Mouse (Mus musculus) C2C12 (cell line): ENCODE results near the gene Sorcs2. TPM values are rescaled to one million over a fixed set of nuclear protein-coding genes. Genes with fewer than 3 reads are reported as not detected.
"Not testable (repeated sequence)": the region's sequence is repeated elsewhere in the genome, so short reads cannot be mapped to it uniquely, and the experiment has no call there.

ENCODE experiments used
- H3K27me3 ChIP-seq: one replicate; pipeline ENCODE4 v1.6.1; 2011; ENCODE audit not compliant: control insufficient read depth, insufficient read depth, insufficient read length
- H3K36me3 ChIP-seq: one replicate; pipeline ENCODE4 v1.6.1; 2011; ENCODE audit not compliant: control insufficient read depth, insufficient read depth
- H3K4me3 ChIP-seq: one replicate; pipeline ENCODE4 v1.5.1; 2011; ENCODE audit warnings: mild to moderate bottlenecking, control low read depth; ENCODE audit not compliant: poor library complexity, insufficient read depth, severe bottlenecking
- H3K79me2 ChIP-seq: one replicate; pipeline ENCODE4 v1.6.1; 2011; ENCODE audit not compliant: control insufficient read depth, insufficient read depth
- H3K79me3 ChIP-seq: one replicate; pipeline ENCODE4 v1.6.1; 2011; ENCODE audit warnings: low read depth, control low read depth
- H3ac ChIP-seq: one replicate; pipeline ENCODE3; 2011; ENCODE audit warnings: low read depth; ENCODE audit not compliant: control insufficient read depth, insufficient read length
- CEBPB ChIP-seq: IDR thresholded peaks from one replicate; pipeline ENCODE4 v1.6.1; 2011; ENCODE audit warnings: low read depth, mild to moderate bottlenecking, control low read depth, moderate library complexity
- CTCF ChIP-seq: IDR thresholded peaks from one replicate; pipeline ENCODE4 v1.5.1; 2011; ENCODE audit not compliant: control insufficient read depth, insufficient read depth, insufficient read length
- FOSL1 ChIP-seq: IDR thresholded peaks from one replicate; pipeline ENCODE4 v1.8.0; 2011; ENCODE audit warnings: mild to moderate bottlenecking, low read length; ENCODE audit not compliant: poor library complexity, insufficient read depth, severe bottlenecking
- MAX ChIP-seq: IDR thresholded peaks from one replicate; pipeline ENCODE4 v1.6.1; 2011; ENCODE audit warnings: mild to moderate bottlenecking, control low read depth
- MYOD1 ChIP-seq: IDR thresholded peaks from one replicate; pipeline ENCODE4 v1.6.1; 2011; ENCODE audit warnings: low read depth; ENCODE audit not compliant: control insufficient read depth, insufficient read length
- MYOG ChIP-seq: IDR thresholded peaks from one replicate; pipeline ENCODE4 v1.6.1; 2011; ENCODE audit not compliant: control insufficient read depth, insufficient read length; ENCODE audit errors: extremely low read depth
- USF1 ChIP-seq: IDR thresholded peaks from one replicate; pipeline ENCODE4 v1.6.1; 2011; ENCODE audit warnings: low read depth, mild to moderate bottlenecking, control low read depth, moderate library complexity
- polyA plus RNA-seq: library from polyadenylated mRNA; unstranded; fragments of >200 nt; fragmentation: generic; extraction: Trizol; gene quantifications from one replicate; pipeline ENCODE4 v1.2.1, GENCODE M21; 2012; ENCODE audit warnings: missing spikeins

Gene Sorcs2
- polyA plus RNA-seq, 1 experiment, result 67.7 TPM

DNA sequence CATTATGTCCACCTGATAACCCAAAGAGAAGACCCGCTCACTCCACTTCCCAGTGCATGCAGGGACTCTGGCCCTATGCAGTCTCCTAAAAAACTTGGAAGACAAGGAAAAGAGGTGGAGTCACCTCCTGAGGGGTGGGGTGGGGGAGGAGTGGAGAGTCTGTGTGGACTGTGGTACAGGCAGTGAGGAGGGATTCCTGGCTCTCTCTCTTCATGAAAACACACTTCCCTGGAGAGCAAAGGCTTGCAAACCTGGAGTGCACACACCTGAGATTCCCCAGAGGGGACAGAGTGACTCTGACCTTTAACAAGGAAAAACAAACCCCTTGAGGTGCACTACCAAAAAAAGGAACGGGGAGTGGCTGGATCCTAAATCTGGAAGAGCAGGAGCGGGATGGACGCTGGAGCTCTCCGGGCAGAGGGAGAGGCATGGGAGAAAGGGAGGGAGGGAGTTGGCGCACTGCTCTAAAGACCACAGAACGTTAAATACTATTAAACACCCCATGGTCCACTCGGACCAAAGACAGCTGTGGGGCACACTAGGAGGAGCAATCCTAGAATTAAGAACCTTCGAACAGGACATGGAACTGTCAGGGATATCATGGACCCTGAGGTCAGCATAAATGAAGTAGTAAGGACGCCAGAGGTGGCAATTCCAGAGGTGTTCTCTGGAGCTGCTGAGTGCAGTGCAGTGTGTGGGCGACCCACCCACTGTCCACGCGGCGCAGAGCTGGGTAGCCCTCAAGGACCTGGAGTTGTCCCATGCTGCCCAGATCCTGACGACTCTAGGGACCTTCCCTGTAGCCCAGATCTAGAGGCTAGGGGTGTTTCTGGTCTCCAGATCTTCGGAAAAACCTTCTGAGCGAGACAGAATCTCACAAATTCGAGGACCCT lies 1.2 kb downstream of the Sorcs2 start:
- H3K79me2 ChIP-seq, result peaks cover 59% of the 10 kb centered on the region
- H3K27me3 ChIP-seq, result no peaks in the 10 kb centered on the region
- no peak for TF ChIP-seq FOSL1
- TF ChIP-seq CEBPB, result no peak
- TF ChIP-seq MAX, result no peak
- TF ChIP-seq MYOG, result no peak
- TF ChIP-seq MYOD1, result no peak
- TF ChIP-seq USF1, result no peak
- TF ChIP-seq CTCF, result no peak
- H3K36me3 ChIP-seq, result peaks cover 3% of the 10 kb centered on the region
- peaks cover 26% of the 10 kb centered on the region for H3K79me3 ChIP-seq
- H3K4me3 ChIP-seq, result peak overlapping the region; percentile 66
- peak overlapping the region; percentile 68 for H3ac ChIP-seq

- Histone ChIP-seq H3K27me3 (no peaks in the 10 kb centered on the region), H3K4me3 (peak overlapping the region; percentile 66), H3ac (no peak overlapping the region), H3K79me2 (peaks cover 63% of the 10 kb centered on the region), H3K79me3 (peaks cover 28% of the 10 kb centered on the region), H3K36me3 (peaks cover 3% of the 10 kb centered on the region)
- TF ChIP-seq CTCF (peak; percentile 90), MAX (no peak), MYOG (no peak), FOSL1 (no peak), USF1 (no peak)
Measured at GRCm38 (mm10) chr5:36396011-36396410, 1.9 kb downstream of the Sorcs2 start.

GRCm38 (mm10) chr5:36394840-36395515 lies 3.0 kb downstream of the Sorcs2 start:
- Histone ChIP-seq H3ac (no peak overlapping the region), H3K27me3 (no peaks in the 10 kb centered on the region), H3K36me3 (peaks cover 3% of the 10 kb centered on the region), H3K79me3 (peaks cover 31% of the 10 kb centered on the region), H3K4me3 (no peak overlapping the region), H3K79me2 (peaks cover 73% of the 10 kb centered on the region)
- TF ChIP-seq MAX (no peak), CEBPB (no peak), USF1 (no peak), MYOD1 (no peak), CTCF (no peak), MYOG (no peak), FOSL1 (no peak)

GRCm38 (mm10) chr5:36391751-36392150 lies 6.2 kb downstream of the Sorcs2 start:
- no peaks in the 10 kb centered on the region for H3K27me3 ChIP-seq
- no peak overlapping the region for H3ac ChIP-seq
- H3K4me3 ChIP-seq, result no peak overlapping the region
- no peak for TF ChIP-seq MYOG
- no peak for TF ChIP-seq CEBPB
- TF ChIP-seq MYOD1, result no peak
- TF ChIP-seq USF1, result no peak
- no peak for TF ChIP-seq CTCF
- no peak for TF ChIP-seq MAX
- TF ChIP-seq FOSL1, result no peak
- H3K36me3 ChIP-seq, result peaks cover 3% of the 10 kb centered on the region
- H3K79me2 ChIP-seq, result peaks cover 93% of the 10 kb centered on the region
- peaks cover 36% of the 10 kb centered on the region for H3K79me3 ChIP-seq

DNA sequence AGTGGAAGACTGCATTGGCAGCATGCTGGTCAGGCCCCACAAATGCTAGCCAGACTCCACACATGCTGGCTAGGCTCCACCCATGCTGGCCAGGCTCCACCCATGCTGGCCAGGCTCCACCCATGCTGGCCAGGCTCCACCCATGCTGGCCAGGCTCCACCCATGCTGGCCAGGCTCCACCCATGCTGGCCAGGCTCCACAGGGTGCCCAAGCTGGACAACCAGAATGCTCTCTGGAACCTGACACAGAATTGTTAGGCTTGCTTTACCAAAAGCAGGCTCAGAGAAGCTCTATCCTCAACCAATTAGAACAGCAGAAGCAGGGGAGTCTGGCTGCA lies 7.4 kb downstream of the Sorcs2 start:
- H3K4me3 ChIP-seq, H3K36me3 ChIP-seq, H3K27me3 ChIP-seq, H3ac ChIP-seq: not testable (repeated sequence)
- Histone ChIP-seq H3K79me3 (peaks cover 32% of the 10 kb centered on the region), H3K79me2 (peaks cover 93% of the 10 kb centered on the region)
